Comparison of ENCODE assay signal across 30 mouse cellular contexts in the genomic region with DNA sequence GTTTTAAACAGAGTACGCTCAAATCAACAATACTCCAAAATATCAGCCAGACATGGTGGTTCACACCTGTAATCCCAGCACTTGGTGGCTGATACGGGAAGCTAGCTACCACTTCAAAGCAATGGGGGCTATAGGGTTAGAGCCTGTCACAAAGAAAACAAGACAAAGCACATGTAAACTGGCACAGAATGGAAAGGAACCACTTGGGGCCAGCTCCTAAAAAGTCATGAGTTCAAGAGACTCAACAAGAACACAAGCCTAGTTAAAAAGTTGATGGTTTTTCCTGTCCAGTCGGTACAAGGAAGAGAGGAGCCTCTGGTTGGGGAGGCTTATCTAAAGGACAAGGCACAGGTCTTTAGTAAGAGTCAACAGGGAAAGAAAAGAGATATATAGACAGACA.
"Had no signal": no experiment of that assay in that cellular context is flagged by ENCODE, and none has a peak within 500 bp of the region (broad histone marks: within the 10 kb centered on the region; RNA-seq: fewer than 3 reads in every experiment).

No protein-coding gene starts in this region.

- H3K27me3 ChIP-seq: limb, embryonic 12.5 days; limb, embryonic 13.5 days; limb, embryonic 15.5 days; liver, embryonic 12.5 days; liver, embryonic 13.5 days; liver, embryonic 15.5 days; lung, embryonic 15.5 days; megakaryocyte, embryonic 14.5 days; midbrain, embryonic 12.5 days; midbrain, embryonic 15.5 days; neural tube, embryonic 12.5 days had no signal

- H3K27ac ChIP-seq: limb, embryonic 10.5 days; limb, embryonic 12.5 days; limb, embryonic 13.5 days; limb, embryonic 15.5 days; liver, embryonic 12.5 days; liver, embryonic 13.5 days; liver, embryonic 14.5 days; liver, embryonic 15.5 days; lung, embryonic 15.5 days; macrophage; midbrain, embryonic 10.5 days; midbrain, embryonic 12.5 days; midbrain, embryonic 15.5 days; neural tube, embryonic 12.5 days had no signal

- DNase-seq: left cerebral cortex, postnatal 4 days; liver; liver, embryonic 13.5 days; liver, postnatal 0 days; lung, adult 18-20 months; lung, adult 2 months; lung, embryonic 14.5 days; lung, postnatal 10 days; lung, postnatal 14 days; lung, postnatal 36 days; lung, postnatal 4 days; midbrain, embryonic 14.5 days had no signal

- H3K36me3 ChIP-seq: liver, embryonic 12.5 days; liver, embryonic 13.5 days; liver, embryonic 15.5 days; midbrain, embryonic 10.5 days; midbrain, embryonic 12.5 days; midbrain, embryonic 15.5 days; neural tube, embryonic 12.5 days had no signal

- ATAC-seq: liver, embryonic 12.5 days; liver, postnatal 0 days; lung, postnatal 0 days; midbrain, embryonic 15.5 days; midbrain, embryonic 16.5 days had no signal

- H3K4me3 ChIP-seq: limb, embryonic 10.5 days; limb, embryonic 12.5 days; limb, embryonic 13.5 days; limb, embryonic 15.5 days; liver, embryonic 12.5 days; liver, embryonic 13.5 days; liver, embryonic 15.5 days; lung, embryonic 15.5 days; megakaryocyte, embryonic 14.5 days; midbrain, embryonic 10.5 days; midbrain, embryonic 12.5 days; midbrain, embryonic 15.5 days; myocyte; neural tube, embryonic 12.5 days had no signal

- H3K4me1 ChIP-seq: liver, embryonic 12.5 days; liver, embryonic 13.5 days; liver, embryonic 15.5 days; megakaryocyte, embryonic 14.5 days; midbrain, embryonic 12.5 days; neural tube, embryonic 12.5 days had no signal

- H3K9me3 ChIP-seq: limb, embryonic 10.5 days; limb, embryonic 12.5 days; limb, embryonic 13.5 days; limb, embryonic 15.5 days; liver, embryonic 12.5 days; liver, embryonic 13.5 days; liver, embryonic 15.5 days; lung, embryonic 15.5 days; megakaryocyte, embryonic 14.5 days; midbrain, embryonic 10.5 days; midbrain, embryonic 12.5 days; midbrain, embryonic 15.5 days; neural tube, embryonic 12.5 days had no signal

- H3K4me2 ChIP-seq: limb, embryonic 12.5 days; limb, embryonic 13.5 days; limb, embryonic 15.5 days; liver, embryonic 11.5 days; liver, embryonic 12.5 days; liver, embryonic 13.5 days; liver, embryonic 15.5 days; lung, embryonic 14.5 days; lung, embryonic 15.5 days; midbrain, embryonic 12.5 days; midbrain, embryonic 15.5 days; neural tube, embryonic 12.5 days had no signal

- H3K9ac ChIP-seq: limb, embryonic 12.5 days; limb, embryonic 13.5 days; limb, embryonic 15.5 days; liver, embryonic 12.5 days; liver, embryonic 13.5 days; liver, embryonic 14.5 days; liver, embryonic 15.5 days; liver, postnatal 0 days; lung, embryonic 14.5 days; lung, embryonic 15.5 days; midbrain, embryonic 12.5 days; midbrain, embryonic 15.5 days; neural tube, embryonic 12.5 days had no signal
